Mouse (Mus musculus) bone marrow macrophage, adult 2 months (primary cell): Measurements from ENCODE around the gene Gm17190. TPM values are rescaled to one million over a fixed set of nuclear protein-coding genes. Genes with fewer than 3 reads are reported as not detected.

Experiments
- H3K27ac ChIP-seq: 2 replicates; pipeline ENCODE4 v1.5.1; 2012; ENCODE audit warnings: low read depth, low read length; ENCODE audit not compliant: insufficient read depth
- H3K4me1 ChIP-seq: 2 replicates; pipeline ENCODE4 v1.6.1; 2012; ENCODE audit warnings: low read length; ENCODE audit not compliant: control insufficient read depth, insufficient read depth
- H3K4me3 ChIP-seq: 2 replicates; pipeline ENCODE4 v1.5.1; 2012; ENCODE audit warnings: mild to moderate bottlenecking, low read length, moderate library complexity; ENCODE audit not compliant: insufficient read depth
- CTCF ChIP-seq: IDR thresholded peaks from 2 replicates; pipeline ENCODE4 v1.5.1; 2012; ENCODE audit warnings: low read depth, mild to moderate bottlenecking, low read length, moderate library complexity
- POLR2A ChIP-seq: IDR thresholded peaks from 2 replicates; pipeline ENCODE4 v1.6.1; 2012; ENCODE audit warnings: mild to moderate bottlenecking, low read depth, low read length, borderline replicate concordance
- polyA plus RNA-seq: library from polyadenylated mRNA; stranded (reverse); fragments of >200 nt; gene quantifications from 2 replicates; pipeline ENCODE4 v1.2.4, GENCODE M21; 2012; ENCODE audit not compliant: missing spikeins, insufficient read depth, insufficient read length

Gm17190 gene
- polyA plus RNA-seq, 1 experiment = 1.7 TPM

GRCm38 (mm10) chr13:96110767-96111166, 28.9 kb downstream of the Gm17190 start:
- H3K4me3 ChIP-seq = no peak overlapping the region
- TF ChIP-seq CTCF (no peak), POLR2A (no peak)
- no peak overlapping the region for H3K27ac ChIP-seq
- peaks cover 8% of the 10 kb centered on the region for H3K4me1 ChIP-seq

GRCm38 (mm10) chr13:96112711-96113110, 30.9 kb downstream of the Gm17190 start:
- Histone ChIP-seq H3K4me3 (no peak overlapping the region), H3K27ac (no peak overlapping the region), H3K4me1 (no peaks in the 10 kb centered on the region)
- no peak for TF ChIP-seq POLR2A
- no peak for TF ChIP-seq CTCF

- TF ChIP-seq POLR2A (no peak), CTCF (no peak)
- Histone ChIP-seq H3K27ac (no peak overlapping the region), H3K4me3 (no peak overlapping the region), H3K4me1 (no peaks in the 10 kb centered on the region)
Observed at GRCm38 (mm10) chr13:96125011-96125410, 43.2 kb downstream of the Gm17190 start.

GRCm38 (mm10) chr13:96126669-96127068, 44.8 kb downstream of the Gm17190 start:
- TF ChIP-seq POLR2A = no peak
- no peak for TF ChIP-seq CTCF
- Histone ChIP-seq H3K4me3 (no peak overlapping the region), H3K27ac (no peak overlapping the region), H3K4me1 (no peaks in the 10 kb centered on the region)

GRCm38 (mm10) chr13:96129081-96129480, 47.2 kb downstream of the Gm17190 start:
- Histone ChIP-seq H3K4me1 (no peaks in the 10 kb centered on the region), H3K4me3 (no peak overlapping the region), H3K27ac (no peak overlapping the region)
- no peak for TF ChIP-seq POLR2A
- TF ChIP-seq CTCF = no peak

GRCm38 (mm10) chr13:96131050-96131449, 49.2 kb downstream of the Gm17190 start:
- TF ChIP-seq POLR2A (no peak), CTCF (no peak)
- H3K4me3 ChIP-seq = no peak overlapping the region
- no peaks in the 10 kb centered on the region for H3K4me1 ChIP-seq
- no peak overlapping the region for H3K27ac ChIP-seq

GRCm38 (mm10) chr13:96131911-96132310, 50.1 kb downstream of the Gm17190 start:
- Histone ChIP-seq H3K4me3 (no peak overlapping the region), H3K27ac (no peak overlapping the region), H3K4me1 (no peaks in the 10 kb centered on the region)
- TF ChIP-seq CTCF = no peak
- TF ChIP-seq POLR2A = no peak

- no peak for TF ChIP-seq CTCF
- no peak for TF ChIP-seq POLR2A
- Histone ChIP-seq H3K4me1 (no peaks in the 10 kb centered on the region), H3K4me3 (no peak within 1 kb of the TSS), H3K27ac (no peak within 1 kb of the TSS)
Observed at GRCm38 (mm10) chr13:96132401-96132816, 50.6 kb downstream of the Gm17190 start, which contains the start of gene Sv2c. TSS of gene Sv2c (minus strand) at chr13:96132577.

Other genes with a start within 250 kb of the Gm17190 start
- 43.3 and 48.2 TPM in 2 replicates for gene Iqgap2, start 190.1 kb upstream of the Gm17190 start, polyA plus RNA-seq
- 14.8 and 16.9 TPM in 2 replicates for gene Gm20075, start 678 bp upstream of the Gm17190 start, polyA plus RNA-seq
- not detected in 2 replicates for gene Sv2c, start 50.5 kb downstream of the Gm17190 start, polyA plus RNA-seq